Mouse (Mus musculus): ENCODE results near the gene Slc39a13.

Slc39a13 gene

DNA sequence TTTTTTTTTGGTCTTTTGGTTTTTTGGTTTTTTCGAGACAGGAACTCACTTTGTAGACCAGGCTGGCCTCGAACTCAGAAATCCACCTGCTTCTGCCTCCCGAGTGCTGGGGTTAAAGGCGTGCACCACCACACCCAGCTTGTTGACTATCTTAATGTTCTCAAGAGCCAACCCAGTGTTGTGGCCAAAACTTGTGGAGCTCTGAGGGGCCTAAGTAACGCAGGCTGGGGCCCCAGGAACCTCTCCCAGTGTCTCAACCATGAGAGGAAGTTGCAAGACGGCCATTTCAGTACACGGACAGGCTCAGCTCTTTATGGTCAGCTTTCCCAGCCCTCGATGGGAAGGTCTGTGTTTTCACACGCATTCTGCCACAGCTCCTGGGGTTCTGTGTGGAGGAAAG, 18.8 kb upstream of the Slc39a13 start:
- DNase-seq (ENCODE audit: low read depth, low spot score), result no peak

- DNase-seq (ENCODE audit: low read depth, low spot score), result peak; percentile 53
Measured at GRCm38 (mm10) chr2:91087453-91087852, 17.2 kb upstream of the Slc39a13 start.

DNA sequence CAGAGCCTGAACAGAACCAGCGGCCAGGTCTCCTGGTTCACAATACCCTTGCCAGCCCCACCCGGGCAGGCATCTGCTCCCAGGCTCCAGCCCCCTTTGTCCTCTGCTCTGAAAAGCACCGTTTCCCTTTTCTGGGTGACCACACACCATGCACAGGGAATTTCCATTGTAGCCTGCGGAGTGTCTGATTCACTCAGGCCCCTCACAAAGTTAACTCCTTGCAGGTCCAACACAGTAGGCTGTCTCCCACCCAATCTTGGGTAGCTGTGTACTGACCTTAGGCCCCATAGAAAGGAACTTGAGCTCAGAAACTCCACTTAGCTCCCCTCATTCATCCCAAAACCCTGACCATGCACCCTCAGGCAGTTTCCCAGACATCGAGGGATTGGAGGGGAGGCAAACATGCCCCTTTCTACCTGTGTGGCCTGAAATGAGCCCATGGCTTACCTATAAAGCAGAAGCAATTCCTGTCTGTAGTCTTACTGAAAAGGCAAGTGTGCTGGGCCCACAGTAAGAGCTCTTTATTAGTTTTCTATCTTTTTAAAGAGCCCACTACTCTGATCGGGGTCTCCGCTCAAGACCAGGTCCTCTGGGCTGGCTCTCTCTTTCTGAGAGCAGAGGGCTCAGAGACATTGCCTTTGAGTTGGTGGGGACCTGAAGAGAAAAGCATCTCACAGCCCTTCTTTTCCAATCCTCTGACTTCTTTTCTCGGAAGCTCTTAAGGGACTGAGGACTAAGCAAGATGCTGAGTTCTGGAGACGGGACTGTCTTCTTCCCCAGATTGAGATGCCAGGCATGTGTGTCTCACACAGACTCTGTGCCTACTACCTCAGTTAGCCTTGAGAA, 16.4 kb upstream of the Slc39a13 start:
- no peak for DNase-seq (ENCODE audit: low read depth, low spot score)

DNA sequence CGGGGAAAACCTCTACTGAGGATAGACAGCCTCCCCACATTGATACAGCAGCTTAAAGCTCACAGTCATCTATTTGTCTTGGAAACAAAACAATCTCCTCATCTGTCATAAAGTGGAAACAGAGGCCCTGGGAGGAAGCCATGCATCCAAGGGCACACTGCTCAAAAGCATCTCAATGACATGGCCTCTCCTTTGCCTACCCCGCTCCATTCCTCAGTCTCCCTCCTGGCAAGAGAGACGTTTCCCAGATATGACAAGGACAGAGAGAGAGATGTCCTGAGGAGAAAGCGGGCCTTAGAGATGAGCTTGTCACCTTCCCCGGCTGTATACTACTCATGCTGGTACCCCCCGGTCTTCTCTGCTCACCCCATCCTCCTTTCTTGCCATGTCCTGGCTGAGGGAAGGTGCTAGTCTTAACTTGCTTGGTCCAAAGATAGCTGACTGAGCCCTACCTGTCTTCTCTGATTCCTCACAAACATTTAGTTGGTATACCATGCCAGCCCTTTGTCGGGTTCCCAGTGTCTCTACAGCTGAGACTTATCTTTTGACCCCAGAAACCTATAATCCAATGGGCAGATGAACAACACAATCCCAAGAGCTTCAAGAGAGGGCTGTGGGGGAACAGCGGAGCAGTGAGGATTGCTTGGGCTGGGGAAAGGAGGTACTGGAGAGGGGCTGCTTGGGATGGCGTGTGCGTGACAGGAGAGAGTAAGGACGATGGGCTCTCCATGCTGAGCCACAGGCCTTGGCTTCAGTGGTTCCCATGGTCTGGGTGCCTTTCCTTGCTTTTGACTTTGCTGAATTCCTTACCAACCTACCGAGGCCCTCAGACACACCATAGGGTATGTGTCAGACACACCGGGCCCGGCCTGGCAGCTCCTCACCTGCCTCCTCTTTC, 15.5 kb upstream of the Slc39a13 start:
- no peak for DNase-seq (ENCODE audit: low read depth, low spot score)

DNA sequence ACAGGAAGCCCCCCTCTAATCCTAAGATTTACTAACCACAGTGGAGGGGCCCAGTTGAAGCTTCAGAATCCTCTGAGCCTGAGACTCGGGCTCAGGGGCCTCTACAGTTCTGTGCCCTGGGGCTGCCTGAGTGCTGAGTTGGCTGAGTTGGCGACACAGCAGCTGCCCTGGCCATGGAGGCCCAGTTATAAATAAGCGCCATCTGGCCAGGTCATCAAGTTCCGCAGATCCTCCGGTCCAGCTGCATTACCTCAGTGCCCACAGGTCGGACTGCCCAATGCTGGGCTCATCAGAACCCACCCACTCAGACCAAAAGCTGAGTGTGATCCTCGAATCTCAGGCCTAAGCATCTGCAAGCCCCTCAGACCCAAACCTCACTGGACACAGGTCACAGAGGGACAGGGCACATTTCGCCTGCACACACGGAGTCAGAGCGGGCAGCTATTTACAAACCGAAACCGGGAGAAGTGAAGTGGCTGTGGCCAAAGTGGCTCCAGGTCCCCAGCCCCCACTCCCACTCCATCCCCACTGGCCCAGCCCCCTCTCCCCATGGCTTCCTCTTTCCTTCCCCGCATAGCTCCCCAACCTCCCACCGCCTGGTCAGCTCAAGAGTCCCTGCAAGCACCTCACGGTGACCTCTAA, 14.1 kb upstream of the Slc39a13 start:
- no peak for DNase-seq (ENCODE audit: low read depth, low spot score)

GRCm38 (mm10) chr2:91083366-91083940, 13.2 kb upstream of the Slc39a13 start:
- DNase-seq (ENCODE audit: low read depth, low spot score), result no peak

GRCm38 (mm10) chr2:91082844-91083243, 12.6 kb upstream of the Slc39a13 start:
- DNase-seq (ENCODE audit: low read depth, low spot score), result peak; percentile 75

DNA sequence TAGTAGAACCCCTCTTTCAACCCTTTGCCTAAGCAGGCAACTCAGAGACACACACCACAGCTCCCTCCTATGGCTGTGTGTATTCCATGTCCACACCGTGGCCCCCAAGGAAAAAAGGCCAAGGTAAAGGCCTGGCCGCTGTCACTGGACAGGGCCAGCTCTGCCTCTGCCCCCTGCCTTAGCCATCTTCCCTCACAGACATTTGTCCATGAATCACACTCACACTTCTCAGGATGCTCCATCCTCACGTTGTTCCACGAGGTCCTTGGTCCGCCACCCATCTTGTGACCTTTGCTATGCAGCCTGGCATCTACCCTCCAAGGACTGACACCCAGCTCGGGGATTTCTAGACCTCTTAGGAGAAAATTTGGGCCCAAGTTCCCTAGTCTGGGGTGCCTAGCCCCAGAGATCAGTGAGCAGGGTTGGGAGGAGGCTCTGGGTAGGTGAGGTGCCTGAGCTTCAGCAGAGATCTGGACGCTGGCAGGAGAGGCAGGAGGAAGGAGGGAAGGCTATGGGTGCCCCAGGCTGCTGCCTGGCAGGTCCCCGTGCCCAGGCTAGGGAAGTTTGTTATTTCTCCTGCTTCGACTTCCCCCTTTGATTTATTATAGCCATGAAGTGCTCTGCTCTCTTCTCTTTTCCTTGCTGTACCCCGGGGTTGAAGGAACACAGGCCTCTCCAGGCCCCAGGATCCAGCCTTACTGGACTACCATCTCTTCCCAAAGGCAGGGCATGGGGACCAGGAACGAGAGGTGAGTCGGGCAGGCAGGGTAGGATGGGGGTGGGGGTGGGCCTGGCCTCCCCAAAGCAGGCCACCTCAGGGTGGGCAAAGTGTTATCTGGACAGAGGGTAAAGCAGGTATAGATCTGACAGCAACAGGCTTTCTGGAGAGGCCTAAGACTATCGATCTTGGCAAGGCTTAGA, 11.8 kb upstream of the Slc39a13 start, which contains the start of gene Spi1:
Gene Spi1, plus strand, starts transcription at position 616 of the 921 bp plus-strand sequence.
- DNase-seq (ENCODE audit: low read depth, low spot score), result no peak

GRCm38 (mm10) chr2:91080784-91081513, 10.7 kb upstream of the Slc39a13 start:
- peak; percentile 63 for DNase-seq (ENCODE audit: low read depth, low spot score)

DNA sequence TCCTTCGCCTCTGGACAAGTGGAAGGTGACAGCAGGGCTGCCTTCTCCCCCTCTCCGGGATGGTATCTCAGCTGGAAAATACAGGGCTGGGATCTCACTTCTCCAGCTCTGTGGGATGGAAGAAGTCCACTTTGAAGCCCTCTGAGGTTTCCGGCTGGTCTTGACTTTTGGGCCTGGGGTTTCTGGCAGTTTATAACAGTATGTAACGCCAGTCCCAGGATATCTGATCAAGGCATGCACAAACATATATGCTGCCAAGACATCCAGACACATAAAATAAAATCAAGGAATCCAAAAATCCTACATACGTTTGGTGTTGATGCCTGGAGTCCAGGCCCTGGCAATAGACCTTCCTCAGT, 8.8 kb upstream of the Slc39a13 start:
- no peak for DNase-seq (ENCODE audit: low read depth, low spot score)

- DNase-seq (ENCODE audit: low read depth, low spot score), result peak; percentile 62
Measured at GRCm38 (mm10) chr2:91078314-91079025, 8.3 kb upstream of the Slc39a13 start.

DNA sequence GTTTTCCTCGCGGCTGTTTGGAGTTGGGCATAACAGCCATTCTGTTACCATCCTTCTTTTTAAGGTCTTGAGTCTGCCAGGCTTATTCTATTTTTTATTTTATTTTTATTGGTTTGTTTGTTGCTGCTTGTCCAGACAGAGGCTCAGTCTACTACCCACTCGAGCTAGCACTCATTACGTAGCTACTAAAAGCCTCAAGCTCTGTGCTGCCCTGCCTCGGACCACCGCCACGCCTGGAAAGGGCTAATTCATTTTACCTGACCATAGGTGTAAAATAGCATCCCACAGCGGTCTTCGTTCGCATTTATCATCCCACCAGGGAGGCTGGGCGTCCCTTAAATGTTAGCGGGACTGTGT, 7.7 kb upstream of the Slc39a13 start:
- DNase-seq (ENCODE audit: low read depth, low spot score), result no peak

- no peak for DNase-seq (ENCODE audit: low read depth, low spot score)
Measured at GRCm38 (mm10) chr2:91072092-91072491, 1.9 kb upstream of the Slc39a13 start.

GRCm38 (mm10) chr2:91071059-91071458, 842 bp upstream of the Slc39a13 start:
- no peak for DNase-seq (ENCODE audit: low read depth, low spot score)

DNA sequence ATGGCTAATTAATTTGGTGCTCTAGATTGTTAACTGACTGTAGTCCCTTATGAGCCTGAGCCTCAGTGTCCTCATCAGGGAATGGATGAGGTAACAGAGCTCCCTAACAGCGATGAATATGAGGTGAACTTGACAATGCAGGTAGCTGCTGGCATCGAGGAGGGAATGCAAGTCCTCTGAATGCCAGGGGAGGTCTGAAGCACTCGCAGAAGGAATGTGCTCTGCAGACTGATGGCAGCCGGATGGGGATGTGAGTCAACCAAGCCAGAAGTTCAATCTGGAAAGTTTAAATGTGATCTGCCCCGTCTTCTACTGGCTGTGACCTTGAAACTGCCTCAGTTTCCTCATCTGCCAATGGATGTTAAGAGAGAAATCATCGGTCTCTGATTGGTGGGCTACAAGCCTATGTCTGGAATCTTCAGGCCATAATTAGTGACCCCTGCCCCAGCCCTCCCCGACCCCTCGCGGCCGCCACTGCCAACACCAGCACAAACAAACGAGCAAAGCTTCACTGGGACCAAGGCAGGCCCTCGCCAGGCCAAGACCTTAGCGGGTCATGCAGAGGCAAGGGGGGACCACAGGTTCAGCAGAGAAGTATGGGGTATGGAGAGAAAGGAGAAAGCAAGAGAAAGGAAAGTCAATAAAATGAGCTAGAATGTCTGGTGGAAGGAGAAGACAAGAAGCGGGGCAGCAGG, 764 bp downstream of the Slc39a13 start:
- no peak for DNase-seq (ENCODE audit: low read depth, low spot score)

GRCm38 (mm10) chr2:91068872-91069165, 1.4 kb downstream of the Slc39a13 start:
- no peak for DNase-seq (ENCODE audit: low read depth, low spot score)

DNA sequence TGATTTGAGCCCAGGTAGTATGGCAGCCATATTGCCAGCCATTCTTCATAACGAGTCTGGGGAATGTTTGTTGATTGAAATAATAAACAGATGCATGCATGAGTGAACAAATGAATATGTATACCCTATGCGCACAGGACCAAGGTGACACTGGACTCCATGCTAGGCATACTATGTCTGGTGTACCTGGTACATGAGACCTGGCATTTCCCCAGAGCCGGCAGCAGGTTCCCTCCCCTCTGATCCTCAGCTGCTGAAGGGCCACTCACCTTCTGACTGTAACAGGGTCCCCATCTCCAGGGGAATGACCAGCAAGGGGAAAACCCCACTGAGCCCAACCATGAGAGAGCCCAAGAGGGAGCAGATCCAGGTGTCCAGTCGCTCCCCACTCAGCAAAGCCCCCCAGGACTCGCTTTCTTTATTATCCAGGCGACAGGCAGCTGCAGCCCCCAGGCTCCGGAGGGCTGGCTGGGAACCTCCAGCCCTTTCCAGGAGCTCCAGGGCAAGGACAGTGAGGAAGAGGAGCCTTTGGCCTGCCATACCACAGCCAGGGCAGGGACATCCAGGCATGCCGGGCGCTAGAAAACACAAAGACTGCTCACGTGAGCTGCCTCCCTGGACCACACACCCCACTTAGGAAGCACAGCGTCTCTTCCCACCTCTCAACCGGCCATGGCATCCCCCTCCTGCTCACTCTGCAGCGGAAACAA, 1.9 kb downstream of the Slc39a13 start:
- no peak for DNase-seq (ENCODE audit: low read depth, low spot score)

- no peak for DNase-seq (ENCODE audit: low read depth, low spot score)
Measured at GRCm38 (mm10) chr2:91066455-91066854, 3.8 kb downstream of the Slc39a13 start.

Measured in CD4-positive helper T cell, adult 2 months (primary cell).